Mouse (Mus musculus): ENCODE measurements around the gene Tbc1d24. TPM values are rescaled to one million over a fixed set of nuclear protein-coding genes. Genes with fewer than 3 reads are reported as not detected.
A peak's percentile ranks its signal among the peaks of the same experiment; 100 is the strongest.

Gene Tbc1d24
- polyA plus RNA-seq, 1 experiment = 3.8 TPM

- TF ChIP-seq CEBPB (IDR thresholded peaks at IDR 0.05; ENCODE audit: low read depth) (no peak), CTCF (IDR thresholded peaks at IDR 0.05; ENCODE audit: control insufficient read depth, insufficient read depth, insufficient read length) (peak; percentile 71)
- H3K36me3 ChIP-seq (ENCODE audit: control insufficient read depth, insufficient read depth) = no peaks in the 10 kb centered on the region
- H3K27me3 ChIP-seq (ENCODE audit: control insufficient read depth, insufficient read depth, insufficient read length) = no peaks in the 10 kb centered on the region
- peaks cover 5% of the 10 kb centered on the region for H3K79me3 ChIP-seq (ENCODE audit: low read depth)
- peaks cover 8% of the 10 kb centered on the region for H3K79me2 ChIP-seq (ENCODE audit: control insufficient read depth, insufficient read depth)
- H3ac ChIP-seq (ENCODE audit: control insufficient read depth, insufficient read length, low read depth) = no peak overlapping the region
- no peak overlapping the region for H3K4me3 ChIP-seq (ENCODE audit: insufficient read depth, poor library complexity, severe bottlenecking)
Measured at GRCm38 (mm10) chr17:24173423-24173822, 31.9 kb downstream of the Tbc1d24 start.

- H3K79me2 ChIP-seq (ENCODE audit: control insufficient read depth, insufficient read depth) = peaks cover 25% of the 10 kb centered on the region
- peaks cover 22% of the 10 kb centered on the region for H3K79me3 ChIP-seq (ENCODE audit: low read depth)
- TF ChIP-seq CTCF (IDR thresholded peaks at IDR 0.05; ENCODE audit: control insufficient read depth, insufficient read depth, insufficient read length) = no peak
- TF ChIP-seq FOSL1 (IDR thresholded peaks at IDR 0.05; ENCODE audit: insufficient read depth, low read length, poor library complexity, severe bottlenecking) = no peak
- no peak for TF ChIP-seq MYOG (IDR thresholded peaks at IDR 0.05; ENCODE audit: control insufficient read depth, extremely low read depth, insufficient read length)
- TF ChIP-seq CEBPB (IDR thresholded peaks at IDR 0.05; ENCODE audit: low read depth) = no peak
- TF ChIP-seq MAX (IDR thresholded peaks at IDR 0.05) = no peak
- TF ChIP-seq USF1 (IDR thresholded peaks at IDR 0.05; ENCODE audit: low read depth) = no peak
- no peak for TF ChIP-seq MYOD1 (IDR thresholded peaks at IDR 0.05; ENCODE audit: control insufficient read depth, insufficient read length, low read depth)
- peaks cover 10% of the 10 kb centered on the region for H3K36me3 ChIP-seq (ENCODE audit: control insufficient read depth, insufficient read depth)
- H3K4me3 ChIP-seq (ENCODE audit: insufficient read depth, poor library complexity, severe bottlenecking) = no peak overlapping the region
- H3K27me3 ChIP-seq (ENCODE audit: control insufficient read depth, insufficient read depth, insufficient read length) = no peaks in the 10 kb centered on the region
- H3ac ChIP-seq (ENCODE audit: control insufficient read depth, insufficient read length, low read depth) = no peak overlapping the region
Measured at GRCm38 (mm10) chr17:24171738-24172137, 33.6 kb downstream of the Tbc1d24 start.

- no peak for TF ChIP-seq USF1 (IDR thresholded peaks at IDR 0.05; ENCODE audit: low read depth)
- TF ChIP-seq MYOG (IDR thresholded peaks at IDR 0.05; ENCODE audit: control insufficient read depth, extremely low read depth, insufficient read length) = no peak
- TF ChIP-seq MAX (IDR thresholded peaks at IDR 0.05) = no peak
- TF ChIP-seq FOSL1 (IDR thresholded peaks at IDR 0.05; ENCODE audit: insufficient read depth, low read length, poor library complexity, severe bottlenecking) = no peak
- TF ChIP-seq MYOD1 (IDR thresholded peaks at IDR 0.05; ENCODE audit: control insufficient read depth, insufficient read length, low read depth) = no peak
- TF ChIP-seq CEBPB (IDR thresholded peaks at IDR 0.05; ENCODE audit: low read depth) = no peak
- TF ChIP-seq CTCF (IDR thresholded peaks at IDR 0.05; ENCODE audit: control insufficient read depth, insufficient read depth, insufficient read length) = no peak
- Histone ChIP-seq H3ac (ENCODE audit: control insufficient read depth, insufficient read length, low read depth) (no peak overlapping the region), H3K79me3 (ENCODE audit: low read depth) (peaks cover 27% of the 10 kb centered on the region), H3K79me2 (ENCODE audit: control insufficient read depth, insufficient read depth) (peaks cover 32% of the 10 kb centered on the region), H3K4me3 (ENCODE audit: insufficient read depth, poor library complexity, severe bottlenecking) (no peak overlapping the region), H3K27me3 (ENCODE audit: control insufficient read depth, insufficient read depth, insufficient read length) (no peaks in the 10 kb centered on the region), H3K36me3 (ENCODE audit: control insufficient read depth, insufficient read depth) (peaks cover 14% of the 10 kb centered on the region)
Measured at GRCm38 (mm10) chr17:24170729-24171128, 34.6 kb downstream of the Tbc1d24 start.

- peaks cover 31% of the 10 kb centered on the region for H3K79me3 ChIP-seq (ENCODE audit: low read depth)
- peak overlapping the region; percentile 89 for H3K4me3 ChIP-seq (ENCODE audit: insufficient read depth, poor library complexity, severe bottlenecking)
- H3K79me2 ChIP-seq (ENCODE audit: control insufficient read depth, insufficient read depth) = peaks cover 38% of the 10 kb centered on the region
- H3K36me3 ChIP-seq (ENCODE audit: control insufficient read depth, insufficient read depth) = peaks cover 20% of the 10 kb centered on the region
- H3ac ChIP-seq (ENCODE audit: control insufficient read depth, insufficient read length, low read depth) = no peak overlapping the region
- H3K27me3 ChIP-seq (ENCODE audit: control insufficient read depth, insufficient read depth, insufficient read length) = no peaks in the 10 kb centered on the region
- no peak for TF ChIP-seq MYOG (IDR thresholded peaks at IDR 0.05; ENCODE audit: control insufficient read depth, extremely low read depth, insufficient read length)
- no peak for TF ChIP-seq USF1 (IDR thresholded peaks at IDR 0.05; ENCODE audit: low read depth)
- no peak for TF ChIP-seq MAX (IDR thresholded peaks at IDR 0.05)
- no peak for TF ChIP-seq FOSL1 (IDR thresholded peaks at IDR 0.05; ENCODE audit: insufficient read depth, low read length, poor library complexity, severe bottlenecking)
- no peak for TF ChIP-seq CTCF (IDR thresholded peaks at IDR 0.05; ENCODE audit: control insufficient read depth, insufficient read depth, insufficient read length)
- no peak for TF ChIP-seq CEBPB (IDR thresholded peaks at IDR 0.05; ENCODE audit: low read depth)
- TF ChIP-seq MYOD1 (IDR thresholded peaks at IDR 0.05; ENCODE audit: control insufficient read depth, insufficient read length, low read depth) = no peak
Measured at GRCm38 (mm10) chr17:24170125-24170524, 35.2 kb downstream of the Tbc1d24 start.

- Histone ChIP-seq H3K79me2 (ENCODE audit: control insufficient read depth, insufficient read depth) (peaks cover 42% of the 10 kb centered on the region), H3K4me3 (ENCODE audit: insufficient read depth, poor library complexity, severe bottlenecking) (peak within 1 kb of the TSS; percentile 89), H3K79me3 (ENCODE audit: low read depth) (peaks cover 31% of the 10 kb centered on the region), H3K27me3 (ENCODE audit: control insufficient read depth, insufficient read depth, insufficient read length) (no peaks in the 10 kb centered on the region), H3K36me3 (ENCODE audit: control insufficient read depth, insufficient read depth) (peaks cover 22% of the 10 kb centered on the region), H3ac (ENCODE audit: control insufficient read depth, insufficient read length, low read depth) (peak within 1 kb of the TSS; percentile 100)
- TF ChIP-seq USF1 (IDR thresholded peaks at IDR 0.05; ENCODE audit: low read depth) (peak; percentile 89), FOSL1 (IDR thresholded peaks at IDR 0.05; ENCODE audit: insufficient read depth, low read length, poor library complexity, severe bottlenecking) (no peak), MAX (IDR thresholded peaks at IDR 0.05) (no peak), CEBPB (IDR thresholded peaks at IDR 0.05; ENCODE audit: low read depth) (no peak)
Measured at GRCm38 (mm10) chr17:24169317-24170065, 35.9 kb downstream of the Tbc1d24 start, which contains the start of gene Atp6v0c. Gene Atp6v0c, minus strand, starts transcription at chr17:24169702.

All from C2C12 (cell line).